Mouse (Mus musculus) stomach, postnatal 0 days (tissue): ENCODE data around the gene Gda.

Experiments
- CTCF ChIP-seq: IDR thresholded peaks from 2 replicates; pipeline ENCODE4 v1.5.1; 2016; ENCODE audit warnings: antibody characterized with exemption, low read depth, mild to moderate bottlenecking, moderate library complexity
- EP300 ChIP-seq: optimal IDR thresholded peaks from 2 replicates; pipeline ENCODE3; 2016; ENCODE audit warnings: antibody characterized with exemption

DNA sequence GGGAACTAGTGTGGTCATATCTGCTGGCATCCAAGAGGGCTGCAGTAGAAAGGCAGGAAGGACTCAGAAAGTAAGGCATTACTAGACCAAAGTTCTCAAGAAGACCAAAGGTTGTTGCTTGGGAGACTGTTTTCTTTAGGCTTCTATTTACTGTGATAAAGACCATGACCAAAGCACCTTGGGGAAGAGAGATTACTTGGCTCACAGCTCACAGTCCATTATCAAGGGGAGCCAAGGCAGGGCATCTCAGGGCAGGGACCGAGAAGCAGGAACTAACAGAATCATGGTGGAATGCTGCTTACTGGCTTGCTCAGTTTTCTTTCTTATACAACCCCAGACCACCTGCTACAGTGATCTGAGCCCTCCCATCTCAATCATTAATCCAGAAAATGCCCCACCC lies 65.9 kb downstream of the Gda start:
- TF ChIP-seq CTCF (no peak), EP300 (no peak)
